Mouse (Mus musculus) olfactory bulb, adult 2 months (tissue): ENCODE measurements around the gene Slc35g2.

Experiments used
- CTCF ChIP-seq: fragments of 200-500 bp; IDR thresholded peaks from 2 replicates; pipeline ENCODE4 v1.5.1; 2012; ENCODE audit warnings: low read depth, mild to moderate bottlenecking, low read length, moderate library complexity; ENCODE audit not compliant: insufficient read depth
- POLR2A ChIP-seq: fragments of 200-500 bp; IDR thresholded peaks from 2 replicates; pipeline ENCODE4 v1.6.1; 2012; ENCODE audit warnings: mild to moderate bottlenecking, low read depth, low read length, moderate library complexity; ENCODE audit not compliant: insufficient read depth

- TF ChIP-seq CTCF (no peak), POLR2A (peak; percentile 63; the same call in 1 of the 2 replicates)
Observed at GRCm38 (mm10) chr9:100570626-100571233, at the start of gene Slc35g2.
